Mouse (Mus musculus) thymus, adult 2 months (tissue): ENCODE measurements around the gene Xrcc2.

Source experiments
- CTCF ChIP-seq: fragments of 200-500 bp; IDR thresholded peaks from 2 replicates; pipeline ENCODE4 v1.5.1; 2012; ENCODE audit warnings: mild to moderate bottlenecking, control low read depth, low read length, moderate library complexity, borderline replicate concordance; ENCODE audit not compliant: control insufficient read depth, poor library complexity, insufficient read depth; ENCODE audit errors: extremely low read depth
- POLR2A ChIP-seq: fragments of 200-500 bp; IDR thresholded peaks from 2 replicates; pipeline ENCODE4 v1.6.1; 2012; ENCODE audit warnings: mild to moderate bottlenecking, low read length, control low read depth, moderate library complexity; ENCODE audit not compliant: control insufficient read depth, poor library complexity, insufficient read depth; ENCODE audit errors: extremely low read depth

DNA sequence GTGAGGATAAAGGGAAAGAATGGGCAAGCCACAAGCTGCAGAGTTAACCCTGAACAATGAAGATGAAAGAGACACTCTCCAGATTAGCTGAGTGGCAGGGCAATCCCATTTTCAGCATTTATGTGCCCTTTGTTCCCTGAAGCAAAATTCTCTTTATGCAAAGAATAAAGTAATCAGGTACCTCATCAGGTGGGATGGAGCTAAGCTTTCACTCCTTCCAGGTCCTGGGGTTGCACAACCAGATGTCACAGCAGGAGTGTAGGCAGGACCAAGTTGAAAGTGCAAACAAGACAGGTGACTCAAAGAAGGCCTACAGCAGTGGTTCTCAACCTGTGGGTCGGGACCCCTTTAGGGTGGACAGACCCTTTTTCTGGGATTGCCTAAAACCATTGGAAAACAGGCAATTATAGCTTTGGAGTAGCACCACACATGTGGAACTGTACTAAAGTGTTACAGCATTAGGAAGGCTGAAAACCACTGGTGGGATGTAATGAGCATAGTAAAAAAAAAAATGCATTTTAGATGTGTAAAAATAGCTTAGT lies 18.6 kb upstream of the Xrcc2 start:
- TF ChIP-seq CTCF (no peak), POLR2A (no peak)
